Mouse (Mus musculus): ENCODE data around the gene Rnf208.

The Rnf208 gene

GRCm38 (mm10) chr2:25278928-25279882 lies 37.1 kb downstream of the Rnf208 start:
- peak; percentile 89 for DNase-seq (ENCODE audit: low read depth, low spot score)

GRCm38 (mm10) chr2:25285551-25285950 lies 43.5 kb downstream of the Rnf208 start:
- no peak for DNase-seq (ENCODE audit: low read depth, low spot score)

GRCm38 (mm10) chr2:25286314-25286713 lies 44.3 kb downstream of the Rnf208 start:
- DNase-seq (ENCODE audit: low read depth, low spot score): no peak

- DNase-seq (ENCODE audit: low read depth, low spot score): no peak
Observed at GRCm38 (mm10) chr2:25286837-25287636, 45.0 kb downstream of the Rnf208 start.

GRCm38 (mm10) chr2:25287927-25288649 lies 46.0 kb downstream of the Rnf208 start, which contains the start of gene Tmem210:
Gene Tmem210, plus strand, starts transcription at chr2:25288145.
- no peak for DNase-seq (ENCODE audit: low read depth, low spot score)

GRCm38 (mm10) chr2:25288734-25289345 lies 46.8 kb downstream of the Rnf208 start:
- DNase-seq (ENCODE audit: low read depth, low spot score): no peak

- DNase-seq (ENCODE audit: low read depth, low spot score): no peak
Observed at GRCm38 (mm10) chr2:25289651-25290050, 47.6 kb downstream of the Rnf208 start, which contains the start of gene Lrrc26. Gene Lrrc26, plus strand, starts transcription at chr2:25289915.

- no peak for DNase-seq (ENCODE audit: low read depth, low spot score)
Observed at GRCm38 (mm10) chr2:25290101-25290815, 48.2 kb downstream of the Rnf208 start.

- no peak for DNase-seq (ENCODE audit: low read depth, low spot score)
Observed at GRCm38 (mm10) chr2:25290816-25291130, 48.7 kb downstream of the Rnf208 start.

GRCm38 (mm10) chr2:25291184-25292053 lies 49.4 kb downstream of the Rnf208 start:
- no peak for DNase-seq (ENCODE audit: low read depth, low spot score)

GRCm38 (mm10) chr2:25292054-25292544 lies 50.0 kb downstream of the Rnf208 start:
- peak; percentile 43 for DNase-seq (ENCODE audit: low read depth, low spot score)

- DNase-seq (ENCODE audit: low read depth, low spot score): peak; percentile 80
Observed at GRCm38 (mm10) chr2:25292856-25293255, 50.8 kb downstream of the Rnf208 start.

- DNase-seq (ENCODE audit: low read depth, low spot score): no peak
Observed at GRCm38 (mm10) chr2:25293706-25294105, 51.7 kb downstream of the Rnf208 start.
